Mouse (Mus musculus): ENCODE data around the gene Zfp988.
"Not testable (repeated sequence)": the region's sequence is repeated elsewhere in the genome, so short reads cannot be mapped to it uniquely, and the experiment has no call there.

DNA sequence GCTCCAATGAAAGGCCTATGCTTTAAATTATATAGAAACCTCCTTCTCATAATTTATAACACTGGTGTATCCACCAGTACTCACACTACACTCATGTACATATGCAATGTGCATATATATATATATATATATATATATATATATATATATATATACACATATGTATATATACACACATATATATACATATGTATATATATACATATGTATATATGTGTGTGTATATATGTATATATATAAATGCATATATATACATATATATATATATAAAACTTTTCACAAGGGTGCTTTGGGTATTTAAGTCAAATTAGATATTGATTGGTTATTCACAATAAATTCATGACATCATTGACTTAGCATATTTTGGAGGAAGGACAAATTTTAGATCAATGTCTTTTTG is 3.1 kb upstream of the Zfp988 start:
- TF ChIP-seq MAX (IDR thresholded peaks at IDR 0.05; ENCODE audit: low read length); EP300 (IDR thresholded peaks at IDR 0.05; ENCODE audit: low read length); MAZ (IDR thresholded peaks at IDR 0.05; ENCODE audit: low read depth, low read length); CHD2 (IDR thresholded peaks at IDR 0.05; ENCODE audit: low read length); NRF1 (IDR thresholded peaks at IDR 0.05; ENCODE audit: low read depth, low read length); CTCF (conservative IDR thresholded peaks at IDR 0.05 in 1 of 2, IDR thresholded peaks at IDR 0.05 in 1 of 2; ENCODE audit: low read depth in 2 of 2, low read length in 2 of 2); ZKSCAN1 (IDR thresholded peaks at IDR 0.05; ENCODE audit: borderline replicate concordance, low read depth, low read length); ZMIZ1 (IDR thresholded peaks at IDR 0.05; ENCODE audit: low read depth, low read length): not testable (repeated sequence)
